Mouse (Mus musculus): ENCODE results near the gene Mgat4b. TPM values are rescaled to one million over a fixed set of nuclear protein-coding genes. Genes with fewer than 3 reads are reported as not detected.
A peak's percentile ranks its signal among the peaks of the same experiment; 100 is the strongest.

Gene Mgat4b
- total RNA-seq, 2 experiments from 2014 or later: 65.8 to 72.0 TPM

DNA sequence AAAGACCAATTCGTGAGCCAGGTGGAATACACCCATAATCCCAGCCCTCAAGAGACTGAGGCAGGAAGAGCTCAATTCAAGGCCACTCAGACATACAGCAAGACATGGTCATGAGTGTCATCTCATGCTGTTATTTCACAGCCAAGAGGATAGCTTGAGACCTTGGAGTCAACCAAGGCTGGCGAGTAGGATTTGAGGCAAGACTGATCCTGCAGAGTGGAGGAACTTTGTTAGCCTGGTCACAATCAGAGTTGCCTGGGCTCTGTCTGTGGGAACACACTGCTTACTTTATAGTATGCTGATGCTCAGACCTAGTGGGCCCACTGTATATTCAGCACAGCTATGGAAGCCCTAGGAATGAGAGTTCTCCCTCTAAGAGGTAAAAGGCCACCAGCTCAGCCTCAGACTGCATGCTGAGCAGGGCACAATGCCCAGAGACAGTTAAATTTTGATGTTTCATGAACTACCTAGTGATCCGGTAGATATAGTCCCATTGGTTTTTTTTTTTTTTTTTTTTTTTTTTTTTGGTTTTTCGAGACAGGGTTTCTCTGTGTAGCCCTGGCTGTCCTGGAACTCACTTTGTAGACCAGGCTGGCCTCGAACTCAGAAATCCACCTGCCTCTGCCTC is 12.4 kb upstream of the Mgat4b start:
- no peak for DNase-seq (ENCODE audit: low spot score in 2 of 2)

DNA sequence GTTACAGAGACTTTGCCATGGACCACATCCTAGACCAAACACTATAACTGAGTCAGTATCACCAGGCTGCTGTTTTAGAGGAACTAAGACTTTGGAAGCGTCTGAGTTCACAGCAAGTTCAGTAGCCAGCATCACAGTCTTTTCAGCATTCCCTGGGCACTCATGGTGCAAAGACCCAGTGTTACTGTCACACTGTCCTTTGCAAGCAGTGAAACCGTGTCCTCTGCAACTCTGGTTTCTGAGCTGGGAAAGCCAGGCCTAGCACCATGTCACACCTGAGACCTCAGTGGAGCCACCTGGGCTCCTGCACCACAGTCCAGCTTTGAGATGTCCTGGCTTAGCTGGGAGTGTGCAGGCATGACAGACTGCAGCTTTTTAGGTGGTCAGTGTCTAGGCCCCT is 11.8 kb upstream of the Mgat4b start:
- DNase-seq (ENCODE audit: low spot score in 2 of 2): no peak

DNA sequence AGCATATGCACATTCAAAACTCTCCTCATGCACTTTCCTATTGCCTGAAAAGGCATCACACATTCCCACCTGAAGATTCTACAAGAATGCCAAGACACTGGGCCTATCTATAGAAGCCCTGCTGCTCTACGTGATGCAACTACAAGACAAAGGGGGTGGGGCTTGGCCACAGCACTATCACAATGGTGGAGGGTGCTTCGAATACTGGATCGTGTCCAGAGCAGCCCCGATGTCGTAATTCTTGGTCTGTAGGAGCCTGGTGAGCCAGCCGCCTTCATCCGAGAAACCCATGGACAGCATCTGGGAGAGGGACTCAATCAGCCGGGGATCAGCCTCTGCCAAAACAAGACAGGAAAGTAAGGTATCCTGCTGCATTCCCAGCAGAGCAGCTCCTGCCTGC is 10.1 kb upstream of the Mgat4b start:
- DNase-seq (ENCODE audit: low spot score in 2 of 2): no peak

DNA sequence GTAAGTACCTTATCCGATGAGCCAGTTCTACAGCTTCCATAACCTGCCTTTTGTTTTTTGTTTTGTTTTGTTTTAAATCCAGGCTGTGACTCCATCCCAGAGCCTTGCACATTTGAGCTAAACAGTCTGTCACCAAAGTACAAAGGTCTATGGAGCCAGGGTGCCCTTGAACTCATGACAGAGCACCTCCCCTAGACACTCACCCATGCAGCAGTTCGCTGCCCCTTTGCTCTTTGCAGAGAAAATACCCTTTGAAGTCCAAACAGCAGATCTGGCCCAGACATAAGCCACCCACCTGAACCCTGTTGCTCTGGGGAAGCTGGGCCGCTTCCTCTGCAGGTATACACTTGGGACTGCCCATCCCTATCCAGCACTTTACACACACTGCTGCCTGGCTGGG is 9.1 kb upstream of the Mgat4b start:
- DNase-seq (ENCODE audit: low spot score in 2 of 2): no peak

DNA sequence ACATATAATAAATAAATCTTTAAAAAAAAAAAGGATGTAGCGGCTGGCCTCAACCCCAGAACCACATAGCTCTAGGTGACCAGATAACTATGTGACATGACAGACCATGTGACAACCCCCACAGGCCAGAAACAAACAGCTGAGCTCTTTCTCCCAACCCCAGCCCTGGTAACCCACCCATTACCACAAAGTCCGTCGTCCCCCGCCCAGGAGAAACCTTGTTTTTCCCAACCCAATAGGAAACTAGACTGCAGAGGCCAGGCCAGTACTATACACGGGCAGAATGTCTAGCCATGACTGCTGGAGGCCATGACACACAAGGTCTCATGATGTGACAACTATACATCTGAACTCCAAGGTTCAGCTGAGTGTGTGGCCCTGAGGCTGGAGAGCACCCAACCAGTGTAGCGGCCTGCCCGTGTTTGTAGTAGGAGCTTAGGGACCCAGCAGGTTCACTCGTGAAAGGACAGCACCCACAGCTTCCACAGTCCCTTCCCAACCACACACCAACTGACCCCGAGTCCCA is 7.3 kb upstream of the Mgat4b start:
- DNase-seq (ENCODE audit: low spot score in 2 of 2): no peak

DNA sequence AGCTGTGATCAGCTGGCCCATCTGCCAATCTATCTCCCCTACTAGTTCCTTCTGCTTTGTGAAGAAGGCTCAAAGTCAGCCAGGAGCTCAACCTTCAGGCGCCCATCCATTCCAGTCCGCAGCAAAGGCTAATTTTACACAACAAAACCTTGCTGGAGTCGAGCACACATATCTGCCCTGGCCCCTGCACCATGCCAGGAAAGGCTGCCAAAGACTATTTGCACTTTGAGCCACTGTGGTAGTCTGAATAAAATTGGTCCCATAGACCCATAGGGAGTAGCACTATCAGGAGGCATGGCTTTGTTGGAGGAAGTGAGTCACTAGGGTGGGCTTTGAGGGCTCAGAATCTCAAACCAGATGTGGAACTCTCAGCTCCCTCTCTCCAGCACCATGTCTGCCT is 5.3 kb upstream of the Mgat4b start:
- DNase-seq (ENCODE audit: low spot score in 2 of 2): no peak

DNA sequence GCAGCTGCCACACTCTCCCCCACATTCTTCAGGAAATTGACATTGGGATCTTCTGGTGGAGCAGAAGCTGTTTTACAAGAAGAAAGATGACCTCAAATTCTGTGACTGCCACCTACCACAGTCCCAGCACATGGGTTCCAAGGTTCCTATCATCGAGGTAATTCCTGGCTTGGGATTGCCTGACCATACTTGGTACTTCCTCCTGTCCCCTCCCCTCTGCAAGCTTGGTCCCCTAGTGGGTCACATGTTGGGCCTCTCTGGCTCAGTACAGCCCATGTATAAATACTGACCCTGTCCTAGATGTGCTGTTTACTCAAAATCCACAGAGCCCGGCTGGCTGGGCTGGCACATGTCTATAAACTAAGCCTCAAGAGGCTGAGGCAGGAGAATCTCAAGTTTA is 4.7 kb upstream of the Mgat4b start:
- no peak for DNase-seq (ENCODE audit: low spot score in 2 of 2)

DNA sequence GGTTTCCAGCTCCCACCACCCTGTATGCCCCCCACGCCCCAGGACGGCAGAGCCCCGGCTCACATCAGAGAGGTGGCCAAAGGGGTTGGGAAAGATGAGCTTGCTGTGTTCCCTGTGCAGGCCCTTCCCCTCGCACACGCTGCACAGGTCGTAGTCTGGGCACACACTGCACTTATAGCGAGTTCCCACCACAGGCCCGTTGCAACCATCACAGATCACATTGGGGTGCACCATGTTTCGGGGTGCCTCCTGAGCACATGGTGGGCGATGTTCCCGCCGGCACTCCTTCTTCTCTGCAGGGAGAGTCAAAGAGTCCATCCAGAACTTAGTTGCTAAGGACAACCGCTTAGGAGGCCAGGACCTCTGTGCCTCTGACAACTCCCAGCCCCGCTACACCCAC is 3.3 kb upstream of the Mgat4b start:
- no peak for DNase-seq (ENCODE audit: low spot score in 2 of 2)

DNA sequence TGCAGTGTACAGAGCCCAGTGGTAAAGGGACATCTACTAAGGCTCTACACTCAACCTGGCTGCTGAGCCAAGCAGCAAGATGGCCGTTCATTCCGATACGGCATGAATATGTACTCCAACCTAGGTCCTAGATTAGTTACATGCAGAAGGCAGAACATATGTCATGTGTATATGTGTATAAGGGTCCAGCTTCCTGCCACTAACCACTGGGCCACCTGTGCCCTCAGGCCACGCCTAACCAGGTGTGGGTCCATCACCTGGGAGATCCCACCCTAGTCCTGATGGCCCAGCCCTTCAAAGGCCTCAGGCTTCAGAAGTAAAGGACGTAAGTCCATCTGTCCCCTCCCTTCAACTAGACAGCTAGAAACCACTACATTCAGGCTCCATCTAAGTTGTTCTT is 2.7 kb upstream of the Mgat4b start:
- DNase-seq (ENCODE audit: low spot score in 2 of 2): no peak

DNA sequence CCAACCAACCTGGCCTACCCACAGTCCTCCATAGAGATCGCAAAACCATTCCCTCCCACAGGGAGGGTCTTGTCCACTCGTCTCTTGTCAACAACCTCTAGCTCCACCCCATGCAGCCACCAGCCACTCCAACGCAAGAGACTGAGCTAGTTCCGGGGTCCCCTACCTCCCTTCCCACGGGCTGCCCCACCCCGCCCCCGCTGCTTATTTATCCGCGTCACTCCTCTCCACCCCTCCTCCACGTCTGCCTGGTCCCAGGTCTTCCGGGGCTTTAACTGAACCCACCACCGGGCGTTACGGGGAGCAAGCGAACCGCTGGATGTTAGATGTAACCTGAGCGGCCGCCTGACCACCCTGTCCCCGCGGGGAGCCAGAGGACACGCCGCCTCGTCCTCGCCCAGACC is 587 bp upstream of the Mgat4b start:
- peak; percentile 73 to 84 for DNase-seq (ENCODE audit: low spot score in 2 of 2)

DNA sequence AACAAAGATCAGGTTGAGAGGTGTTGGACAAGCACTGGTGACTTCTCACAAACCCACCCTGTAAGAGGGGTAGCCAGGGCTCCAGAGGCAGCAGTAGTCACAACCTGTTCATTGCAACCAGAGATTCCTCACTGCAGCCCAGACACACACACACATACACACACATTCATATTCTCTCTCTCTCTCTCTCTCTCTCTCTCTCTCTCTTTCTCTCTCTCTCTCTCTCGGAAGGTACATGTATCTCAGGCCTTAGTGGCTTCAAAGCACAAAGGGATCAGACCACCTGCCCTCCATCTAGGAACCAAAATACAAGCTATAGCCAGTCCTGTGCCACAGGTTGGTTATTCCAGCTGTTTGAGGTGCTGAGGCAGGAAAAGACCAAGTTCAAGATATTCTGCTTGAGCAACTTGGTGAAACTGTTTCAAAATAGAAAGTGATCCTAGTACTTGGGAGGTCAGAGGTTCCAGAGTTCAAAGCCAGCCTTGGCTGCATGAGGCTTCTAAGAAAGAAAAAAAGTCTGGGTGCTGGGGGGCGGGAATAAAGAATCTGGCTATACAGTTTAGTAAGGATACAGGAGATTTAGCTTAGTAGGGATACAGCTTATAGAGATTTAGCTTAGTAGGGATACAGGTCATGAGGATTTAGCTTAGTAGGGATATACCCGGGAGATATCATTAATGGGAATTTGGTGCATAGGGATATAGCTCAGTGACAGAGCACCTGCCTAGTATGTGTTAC is 801 bp downstream of the Mgat4b start:
- no peak for DNase-seq (ENCODE audit: low spot score in 2 of 2)

DNA sequence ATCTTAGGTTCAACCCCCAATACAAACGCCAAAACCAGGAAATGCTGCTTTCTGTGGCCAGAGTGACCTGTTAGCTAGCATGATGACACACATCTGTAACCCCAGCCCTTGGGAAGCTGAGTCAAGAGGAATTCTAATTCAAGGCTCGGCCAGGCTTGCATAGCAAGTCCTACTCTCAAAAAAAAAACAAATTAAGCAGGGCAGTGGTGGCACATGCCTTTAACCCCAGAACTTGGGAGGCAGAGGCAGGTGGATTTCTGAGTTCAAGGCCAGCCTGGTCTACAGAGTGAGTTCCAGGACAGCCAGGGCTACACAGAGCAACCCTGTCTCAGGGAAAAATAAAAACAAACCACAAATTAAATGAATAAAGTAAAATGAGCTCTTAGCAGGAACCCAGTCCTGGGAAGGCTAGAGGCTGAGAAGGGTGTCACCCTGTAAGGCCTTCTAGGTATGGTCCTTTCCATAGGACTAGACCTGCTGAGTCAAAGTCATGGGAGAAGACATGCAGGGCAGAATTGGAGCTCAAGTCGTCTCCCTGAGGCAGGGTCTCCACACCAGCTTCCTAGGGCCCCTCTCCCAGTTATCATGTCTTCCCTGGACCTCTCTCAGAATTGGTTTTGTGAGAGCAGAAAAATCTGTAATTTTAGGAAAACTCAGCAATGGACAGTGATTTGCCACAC is 1.5 kb downstream of the Mgat4b start:
- no peak for DNase-seq (ENCODE audit: low spot score in 2 of 2)

DNA sequence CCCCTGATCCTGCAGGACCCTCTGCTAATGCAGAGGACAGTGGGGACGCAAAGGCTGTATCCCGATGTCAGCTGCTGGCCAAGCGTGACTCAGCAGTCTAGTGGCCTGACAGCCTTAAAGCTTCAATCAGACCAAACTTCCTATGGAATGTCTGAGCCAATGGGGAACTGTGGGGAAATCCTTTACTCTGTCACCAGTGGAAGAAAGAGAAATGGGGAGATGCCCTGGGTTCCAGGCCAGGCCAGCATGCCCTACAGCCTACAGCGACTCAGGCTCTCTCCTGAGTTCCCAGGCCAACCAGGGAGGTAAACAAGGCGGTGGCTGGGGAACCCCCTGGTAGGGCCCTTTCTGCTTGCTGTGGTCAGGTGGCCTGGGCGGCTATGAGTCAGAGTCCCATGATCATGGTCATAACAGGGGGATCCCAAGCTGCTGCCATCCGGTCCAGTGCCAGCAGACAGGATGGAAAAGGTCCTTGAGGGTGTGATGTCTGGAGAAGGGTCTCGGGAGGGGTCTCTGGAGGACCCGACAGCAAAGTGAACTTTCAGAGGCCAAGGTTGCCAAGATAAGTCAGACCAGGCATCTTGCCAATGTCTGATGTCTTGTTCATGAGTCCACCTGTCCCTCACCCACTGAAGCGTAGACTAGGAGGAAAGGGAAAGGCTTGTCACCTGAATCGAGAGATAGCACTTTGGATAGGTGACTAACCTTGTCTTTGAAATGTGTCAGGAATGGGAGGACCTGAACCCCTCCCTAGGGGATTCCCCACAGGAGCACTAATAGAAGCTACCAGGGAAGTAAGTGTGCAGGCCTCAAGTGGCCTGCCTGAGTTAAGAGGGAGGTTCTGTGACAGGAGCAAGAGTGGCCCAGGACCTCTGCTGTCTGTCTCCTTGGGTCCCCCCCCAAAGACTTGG is 2.4 kb downstream of the Mgat4b start:
- peak; percentile 40 to 53 for DNase-seq (ENCODE audit: low spot score in 2 of 2)

DNA sequence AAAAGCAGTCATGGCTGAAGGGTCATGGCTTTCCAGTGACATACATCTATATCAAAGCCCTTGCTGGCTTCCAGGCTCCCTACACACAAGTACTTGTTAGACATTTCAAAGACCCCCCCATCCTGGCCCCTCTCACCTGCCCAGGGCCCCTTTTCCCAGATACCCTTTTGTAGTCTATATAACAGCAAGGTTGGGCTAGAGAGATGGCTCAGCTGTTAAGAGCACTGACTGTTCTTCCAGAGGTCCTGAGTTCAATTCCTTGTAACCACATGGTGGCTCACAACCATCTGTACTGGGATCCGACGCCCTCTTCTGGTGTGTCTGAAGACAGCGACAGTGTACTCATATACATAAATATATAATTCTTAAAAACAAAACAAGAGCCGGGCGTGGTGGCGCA is 3.9 kb downstream of the Mgat4b start:
- no peak for DNase-seq (ENCODE audit: low spot score in 2 of 2)

DNA sequence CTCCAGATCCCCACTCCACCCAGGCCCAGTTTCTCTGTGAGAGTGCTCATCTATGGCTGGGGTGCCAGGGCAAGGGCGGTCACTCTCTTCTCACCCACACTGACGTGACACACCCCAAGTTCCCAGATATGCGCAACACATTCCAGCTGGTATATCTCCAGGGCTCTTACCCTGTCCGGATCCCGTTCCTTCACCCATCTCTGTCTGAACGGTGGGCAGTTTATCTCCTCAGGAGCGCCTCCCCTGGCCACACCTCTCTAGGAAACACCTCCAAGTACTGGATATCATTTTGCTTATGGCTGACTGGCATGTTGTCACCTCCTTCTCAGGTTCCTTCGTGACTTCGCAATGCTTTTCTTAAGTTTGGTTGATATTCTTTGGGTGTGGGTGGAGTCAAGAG is 4.9 kb downstream of the Mgat4b start:
- no peak for DNase-seq (ENCODE audit: low spot score in 2 of 2)

DNA sequence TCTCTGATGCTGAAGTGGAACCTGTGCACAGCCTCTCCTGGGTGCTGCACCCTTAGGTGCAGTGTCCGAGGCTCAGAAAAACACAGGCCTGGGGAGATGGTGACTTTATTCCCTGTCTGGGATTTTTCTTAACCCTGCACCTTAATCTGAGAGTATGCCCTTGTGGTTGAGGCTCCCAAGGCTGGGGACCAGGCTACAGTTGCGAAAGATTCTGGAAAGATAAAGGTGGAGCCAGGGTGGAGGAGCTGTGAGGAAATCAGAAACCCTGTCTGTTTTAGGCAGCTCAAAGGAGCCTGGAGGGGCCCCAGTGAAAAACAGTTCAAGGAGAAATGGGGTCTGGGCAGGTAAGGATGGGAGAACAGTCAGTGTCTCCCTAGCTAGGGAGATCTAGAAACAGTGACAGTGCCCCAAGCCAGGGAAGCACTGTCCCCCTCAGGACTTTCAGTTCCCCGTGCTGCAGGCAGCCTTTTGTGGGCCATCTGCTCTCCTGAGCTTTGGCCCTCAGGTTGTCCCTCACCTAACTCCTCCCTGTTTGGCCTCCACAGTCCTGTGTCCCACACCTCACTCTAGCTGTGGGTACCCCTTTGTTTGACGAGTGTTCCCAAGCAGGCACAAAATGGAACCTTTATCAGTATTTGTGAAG is 6.2 kb downstream of the Mgat4b start:
- no peak for DNase-seq (ENCODE audit: low spot score in 2 of 2)

DNA sequence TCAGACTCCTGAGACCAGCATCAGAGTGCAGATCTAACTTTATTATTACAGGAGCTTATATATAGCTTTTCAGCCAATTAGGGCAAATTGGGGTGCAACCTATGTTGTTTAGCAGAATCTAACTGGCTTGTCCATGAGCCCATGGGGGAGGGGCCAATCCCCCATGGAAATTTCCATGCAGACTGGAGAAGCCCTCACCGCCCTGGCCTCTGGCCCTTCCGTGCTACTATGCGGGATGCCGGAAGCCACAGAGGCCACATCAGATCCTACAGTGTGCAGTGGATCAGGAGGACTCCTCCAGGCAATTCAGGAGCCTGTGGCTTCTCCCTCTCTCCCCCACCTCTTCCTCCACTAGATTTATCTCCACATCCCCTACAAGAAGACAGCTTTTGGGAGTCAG is 7.1 kb downstream of the Mgat4b start:
- DNase-seq (ENCODE audit: low spot score in 2 of 2): no peak

DNA sequence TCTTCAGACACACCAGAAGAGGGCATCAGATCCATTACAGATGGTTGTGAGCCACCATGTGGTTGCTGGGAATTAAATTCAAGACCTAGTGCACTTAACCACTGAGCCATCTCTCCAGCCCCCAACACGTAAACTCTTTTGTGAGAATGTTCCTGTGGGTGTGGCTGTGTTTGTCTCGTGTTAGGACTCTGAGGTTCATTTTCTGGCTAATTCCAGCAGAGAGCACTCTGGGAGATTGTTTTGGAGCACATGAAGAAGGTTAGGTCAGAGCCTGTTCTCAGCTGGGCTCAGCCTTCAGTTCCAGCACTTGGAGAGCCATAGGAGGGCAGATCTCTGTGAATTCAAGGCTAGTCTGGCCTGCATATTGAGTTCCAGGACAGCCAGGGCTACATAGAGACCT is 9.1 kb downstream of the Mgat4b start:
- DNase-seq (ENCODE audit: low spot score in 2 of 2): no peak

DNA sequence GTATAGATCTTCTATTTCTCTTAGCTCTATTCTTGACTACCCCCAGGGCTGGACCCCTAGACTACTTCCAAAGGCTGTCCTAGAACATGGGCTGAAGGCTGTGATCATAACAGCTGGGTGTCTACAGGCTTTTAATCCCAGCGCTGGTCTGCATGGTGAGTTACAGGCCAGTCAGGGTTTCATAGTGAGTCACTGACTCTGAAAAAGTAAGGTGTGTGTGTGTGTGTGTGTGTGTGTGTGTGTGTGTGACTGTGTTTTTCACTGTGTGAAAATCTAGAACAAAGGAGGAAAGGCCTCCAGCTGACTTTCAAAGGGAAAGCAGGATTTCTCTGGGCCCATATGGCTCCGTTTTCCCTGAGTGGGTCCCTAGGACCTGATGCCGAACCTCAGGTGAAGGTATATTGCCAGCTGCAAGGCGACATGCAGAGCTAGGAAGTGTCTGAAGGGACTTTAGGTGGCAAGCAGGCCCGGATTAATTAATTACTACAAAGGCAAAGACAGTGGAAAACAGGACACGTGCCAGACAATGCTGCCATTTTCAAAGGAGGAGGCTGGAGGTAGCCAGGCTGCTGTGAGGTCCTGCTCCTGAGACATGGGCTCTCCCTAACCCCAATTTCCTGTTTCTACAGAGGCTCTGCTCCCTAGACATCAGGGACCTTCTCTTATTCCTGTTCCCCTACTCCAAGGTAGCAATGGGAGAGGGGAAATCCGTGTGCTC is 12.0 kb downstream of the Mgat4b start:
- DNase-seq (ENCODE audit: low spot score in 2 of 2): no peak

Data from left cerebral cortex, adult 18-20 months (tissue).